Mouse (Mus musculus) myocyte (in vitro differentiated cells): Measurements from ENCODE around the gene Itga2.

Experiments used
- CEBPB ChIP-seq: IDR thresholded peaks from 2 replicates; pipeline ENCODE4 v1.6.1; 2011; ENCODE audit warnings: mild to moderate bottlenecking, moderate library complexity; ENCODE audit not compliant: poor library complexity, insufficient read depth, severe bottlenecking
- E2F4 ChIP-seq: IDR thresholded peaks from one replicate; pipeline ENCODE4 v1.6.1; 2011; ENCODE audit warnings: mild to moderate bottlenecking, control low read depth, moderate library complexity; ENCODE audit not compliant: insufficient read depth
- MAX ChIP-seq: IDR thresholded peaks from one replicate; pipeline ENCODE4 v1.6.1; 2011; ENCODE audit warnings: low read depth, mild to moderate bottlenecking, control low read depth
- MYOD1 ChIP-seq, 3 experiments: IDR thresholded peaks; one replicate each; pipeline ENCODE4 v1.6.1; 2011; ENCODE audit warnings: control low read depth in 2 of 3, low read depth in 2 of 3, mild to moderate bottlenecking in 2 of 3, moderate library complexity in 1 of 3; ENCODE audit not compliant: insufficient read length in 2 of 3, control insufficient read depth in 1 of 3
- MYOG ChIP-seq, 3 experiments: IDR thresholded peaks; one replicate each; pipeline ENCODE4 v1.6.1; 2011; ENCODE audit warnings: control low read depth in 2 of 3, low read depth in 2 of 3, mild to moderate bottlenecking in 2 of 3; ENCODE audit not compliant: insufficient read length in 2 of 3, control insufficient read depth in 1 of 3, insufficient read depth in 1 of 3
- POLR2A ChIP-seq: IDR thresholded peaks from one replicate; pipeline ENCODE4 v1.6.1; 2011; ENCODE audit warnings: low read depth, mild to moderate bottlenecking, control low read depth, moderate library complexity; ENCODE audit not compliant: insufficient read length
- POLR2AphosphoS2 ChIP-seq: IDR thresholded peaks from one replicate; pipeline ENCODE4 v1.6.1; 2011; ENCODE audit warnings: low read depth, control low read depth; ENCODE audit not compliant: insufficient read length
- REST ChIP-seq: IDR thresholded peaks from one replicate; pipeline ENCODE4 v1.6.1; 2011; ENCODE audit warnings: mild to moderate bottlenecking, control low read depth, moderate library complexity; ENCODE audit not compliant: insufficient read depth, insufficient read length
- SRF ChIP-seq: IDR thresholded peaks from one replicate; pipeline ENCODE4 v1.6.1; 2011; ENCODE audit warnings: low read depth; ENCODE audit not compliant: control insufficient read depth, insufficient read length
- TCF12 ChIP-seq: IDR thresholded peaks from one replicate; pipeline ENCODE4 v1.6.1; 2011; ENCODE audit warnings: mild to moderate bottlenecking, control low read depth; ENCODE audit not compliant: poor library complexity, insufficient read depth, severe bottlenecking
- TCF3 ChIP-seq: IDR thresholded peaks from one replicate; pipeline ENCODE4 v1.6.1; 2011; ENCODE audit warnings: low read depth, control low read depth; ENCODE audit not compliant: insufficient read length
- USF1 ChIP-seq: IDR thresholded peaks from one replicate; pipeline ENCODE4 v1.6.1; 2011; ENCODE audit warnings: low read depth, mild to moderate bottlenecking, control low read depth, moderate library complexity

DNA sequence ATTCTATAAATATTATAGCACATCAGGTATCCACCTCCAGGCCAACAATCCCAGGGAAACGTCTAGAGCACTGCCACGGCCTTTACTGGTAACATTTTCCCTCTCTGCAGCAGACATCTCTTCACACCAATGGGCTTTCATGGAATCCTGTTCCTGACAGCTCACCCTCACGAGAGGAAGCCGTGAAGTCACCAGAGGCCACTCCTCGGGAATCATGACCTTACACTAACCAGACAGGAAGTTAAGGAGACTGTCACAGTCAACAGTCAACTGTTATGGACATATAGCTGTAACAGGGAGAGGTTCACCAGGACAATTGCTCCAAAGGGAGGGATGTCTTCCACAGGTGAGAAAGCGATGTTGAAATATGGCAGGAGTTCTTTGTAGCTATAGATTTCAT lies 40.2 kb downstream of the Itga2 start:
- TF ChIP-seq POLR2A (no peak), E2F4 (no peak), TCF12 (no peak), MYOD1 (IDR thresholded peaks at IDR 0.05; ENCODE audit: control insufficient read depth in 1 of 3, insufficient read length in 2 of 3, low read depth in 2 of 3) (no peak), CEBPB (no peak), MAX (no peak), TCF3 (no peak), SRF (no peak), REST (no peak), POLR2AphosphoS2 (no peak), USF1 (no peak), MYOG (IDR thresholded peaks at IDR 0.05; ENCODE audit: control insufficient read depth in 1 of 3, insufficient read depth in 1 of 3, insufficient read length in 2 of 3, low read depth in 2 of 3) (no peak)
